Mouse (Mus musculus): ENCODE results near the gene Gck.

Gck gene

GRCm38 (mm10) chr11:5949586-5950352 is at the start of gene Gck:
Gene Gck, minus strand, starts transcription at chr11:5950081.
- DNase-seq: no peak

GRCm38 (mm10) chr11:5998472-5998871 is 48.6 kb upstream of the Gck start:
- no peak for DNase-seq

- peak; percentile 89 for DNase-seq
Observed at GRCm38 (mm10) chr11:5995989-5996388, 46.1 kb upstream of the Gck start.

GRCm38 (mm10) chr11:5994880-5995279 is 45.0 kb upstream of the Gck start:
- no peak for DNase-seq

- DNase-seq: no peak
Observed at GRCm38 (mm10) chr11:5994212-5994611, 44.3 kb upstream of the Gck start.

GRCm38 (mm10) chr11:5990910-5991309 is 41.0 kb upstream of the Gck start:
- peak; percentile 70 for DNase-seq

- no peak for DNase-seq
Observed at GRCm38 (mm10) chr11:5989954-5990593, 40.2 kb upstream of the Gck start.

- DNase-seq: no peak
Observed at GRCm38 (mm10) chr11:5988126-5988525, 38.2 kb upstream of the Gck start.

GRCm38 (mm10) chr11:5983629-5984028 is 33.7 kb upstream of the Gck start:
- no peak for DNase-seq

GRCm38 (mm10) chr11:5981323-5981722 is 31.4 kb upstream of the Gck start:
- no peak for DNase-seq

GRCm38 (mm10) chr11:5980561-5980960 is 30.7 kb upstream of the Gck start:
- no peak for DNase-seq

- no peak for DNase-seq
Observed at GRCm38 (mm10) chr11:5980108-5980507, 30.2 kb upstream of the Gck start.

- no peak for DNase-seq
Observed at GRCm38 (mm10) chr11:5979088-5979487, 29.2 kb upstream of the Gck start.

- no peak for DNase-seq
Observed at GRCm38 (mm10) chr11:5976106-5976505, 26.2 kb upstream of the Gck start.

GRCm38 (mm10) chr11:5975068-5975467 is 25.2 kb upstream of the Gck start:
- no peak for DNase-seq

- DNase-seq: no peak
Observed at GRCm38 (mm10) chr11:5974053-5974452, 24.2 kb upstream of the Gck start.

- peak; percentile 36 for DNase-seq
Observed at GRCm38 (mm10) chr11:5973151-5973550, 23.3 kb upstream of the Gck start.

GRCm38 (mm10) chr11:5971202-5971601 is 21.3 kb upstream of the Gck start:
- DNase-seq: no peak

GRCm38 (mm10) chr11:5968223-5968622 is 18.3 kb upstream of the Gck start:
- DNase-seq: no peak

GRCm38 (mm10) chr11:5966751-5967150 is 16.9 kb upstream of the Gck start:
- DNase-seq: no peak

GRCm38 (mm10) chr11:5965865-5966264 is 16.0 kb upstream of the Gck start:
- DNase-seq: no peak

- no peak for DNase-seq
Observed at GRCm38 (mm10) chr11:5960051-5960450, 10.2 kb upstream of the Gck start.

GRCm38 (mm10) chr11:5955546-5956276 is 5.8 kb upstream of the Gck start, which contains the start of gene Ykt6:
Gene Ykt6, plus strand, starts transcription at chr11:5955693.
- peak; percentile 98 for DNase-seq

Measured in lung, postnatal 10 days (tissue).